Mouse (Mus musculus) heart, embryonic 11.5 days (tissue): ENCODE measurements around the gene Eya4. TPM values are rescaled to one million over a fixed set of nuclear protein-coding genes. Genes with fewer than 3 reads are reported as not detected.

Experiments used
- ATAC-seq: fragments of 200-750 bp; cut with Nextera tagmentation; replicated peaks from 2 replicates; pipeline ENCODE4 v1.8.0; 2017; ENCODE audit warnings: moderate library complexity; ENCODE audit not compliant: insufficient number of reproducible peaks, low FRiP score, low TSS enrichment
- H3K27ac ChIP-seq: fragments of 300-500 bp; sonication (generic); 2 replicates; pipeline ENCODE4 v1.5.1; 2014; ENCODE audit warnings: mild to moderate bottlenecking, low read depth, low read length
- H3K27me3 ChIP-seq: fragments of 300-500 bp; sonication (generic); 2 replicates; pipeline ENCODE4 v1.6.1; 2014; ENCODE audit warnings: mild to moderate bottlenecking, low read length, mixed read lengths; ENCODE audit not compliant: control insufficient read depth, insufficient read depth
- H3K36me3 ChIP-seq: fragments of 300-500 bp; sonication (generic); 2 replicates; pipeline ENCODE4 v1.6.1; 2014; ENCODE audit warnings: mild to moderate bottlenecking, low read length, moderate library complexity, mixed read lengths; ENCODE audit not compliant: control insufficient read depth, insufficient read depth
- H3K4me1 ChIP-seq: fragments of 300-500 bp; sonication (generic); 2 replicates; pipeline ENCODE4 v1.6.1; 2014; ENCODE audit warnings: low read length; ENCODE audit not compliant: control insufficient read depth, insufficient read depth
- H3K4me2 ChIP-seq: fragments of 300-500 bp; sonication (generic); 2 replicates; pipeline ENCODE4 v1.6.1; 2014; ENCODE audit warnings: mild to moderate bottlenecking, moderate library complexity
- H3K4me3 ChIP-seq: fragments of 300-500 bp; sonication (generic); 2 replicates; pipeline ENCODE4 v1.5.1; 2014; ENCODE audit warnings: low read depth, low read length
- H3K9ac ChIP-seq: fragments of 300-500 bp; sonication (generic); 2 replicates; pipeline ENCODE4 v1.6.1; 2014; ENCODE audit warnings: mild to moderate bottlenecking, low read depth, low read length, moderate library complexity
- H3K9me3 ChIP-seq: fragments of 300-500 bp; sonication (generic); replicated peaks from 2 replicates; pipeline ENCODE4 v1.6.1; 2016; ENCODE audit warnings: low read length; ENCODE audit not compliant: control insufficient read depth
- WGBS: fragments of 180-500 bp; shearing (Covaris S2); extraction: QIAGEN DNeasy Blood & Tissue Kit; methylation state at CpG from one replicate; pipeline ENCODE4 v1.1.7; 2014; ENCODE audit not compliant: insufficient replicate concordance; 5-methylcytosine and 5-hydroxymethylcytosine counted together
- polyA plus RNA-seq: library from polyadenylated mRNA; unstranded; fragments of >200 nt; fragmentation: Nextera tagmentation; extraction: Ambion mirVana; gene quantifications from 2 replicates; pipeline ENCODE4 v1.2.1, GENCODE M21; 2014

Gene Eya4
- polyA plus RNA-seq, 1 experiment from 2014 or later = 1.9 TPM

DNA sequence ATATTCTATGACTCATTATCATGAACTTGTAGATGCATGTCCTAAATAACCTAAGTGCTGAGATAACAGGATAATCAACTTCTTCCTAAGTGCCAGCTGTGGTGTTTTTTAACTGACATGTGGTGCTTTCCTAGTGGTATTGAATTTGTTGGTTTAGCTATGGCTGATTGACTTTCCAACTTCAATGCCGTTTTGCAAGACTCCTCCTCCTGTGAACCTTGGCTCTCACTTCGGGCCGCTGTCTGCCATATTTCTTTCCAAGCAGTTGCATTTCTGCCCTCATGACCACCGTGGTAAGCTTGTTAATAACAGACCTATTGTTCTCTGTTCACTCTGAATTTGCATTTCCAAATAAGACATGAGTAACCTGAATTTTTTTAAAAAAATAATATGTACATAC lies 98.4 kb downstream of the Eya4 start:
- Histone ChIP-seq H3K27ac (no peak overlapping the region), H3K9ac (no peak overlapping the region), H3K9me3 (no peaks in the 10 kb centered on the region), H3K4me1 (no peaks in the 10 kb centered on the region), H3K4me2 (no peak overlapping the region), H3K27me3 (no peaks in the 10 kb centered on the region), H3K36me3 (no peaks in the 10 kb centered on the region), H3K4me3 (no peak overlapping the region)
- WGBS = 80% methylated on average over 4 of the region's 4 CpGs
- no peak for ATAC-seq

- Histone ChIP-seq H3K4me2 (no peak overlapping the region), H3K4me1 (no peaks in the 10 kb centered on the region), H3K27me3 (no peaks in the 10 kb centered on the region), H3K36me3 (no peaks in the 10 kb centered on the region), H3K9ac (no peak overlapping the region), H3K9me3 (no peaks in the 10 kb centered on the region), H3K27ac (no peak overlapping the region), H3K4me3 (no peak overlapping the region)
- no peak for ATAC-seq
- WGBS = 81% methylated on average over 3 of the region's 3 CpGs
Observed at GRCm38 (mm10) chr10:23246485-23246884, 104.1 kb downstream of the Eya4 start.

- Histone ChIP-seq H3K27me3 (no peaks in the 10 kb centered on the region), H3K9ac (no peak overlapping the region), H3K27ac (no peak overlapping the region), H3K36me3 (no peaks in the 10 kb centered on the region), H3K4me2 (no peak overlapping the region), H3K4me1 (no peaks in the 10 kb centered on the region), H3K9me3 (no peaks in the 10 kb centered on the region), H3K4me3 (no peak overlapping the region)
- ATAC-seq = no peak
- WGBS = 58% methylated on average over 11 of the region's 11 CpGs
Observed at GRCm38 (mm10) chr10:23236918-23237317, 113.7 kb downstream of the Eya4 start.

DNA sequence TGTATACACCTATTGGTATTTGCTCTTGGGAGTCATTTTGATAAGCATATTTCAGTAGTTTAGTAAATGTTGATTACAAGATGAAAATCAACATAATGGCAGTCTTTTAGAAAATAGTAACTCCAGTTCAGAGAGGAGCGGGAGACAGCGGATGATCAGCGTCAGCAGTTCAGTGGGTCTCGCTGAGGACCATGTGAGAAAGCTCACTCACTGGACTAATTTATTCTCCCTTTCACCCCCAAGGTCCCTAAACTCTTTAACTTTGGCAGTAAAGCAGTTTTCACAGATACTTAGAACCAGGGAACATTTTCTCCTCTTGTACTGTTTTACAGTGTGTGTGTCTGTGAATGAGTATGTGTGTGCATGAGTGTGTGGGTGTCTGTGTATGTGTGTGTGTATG lies 115.2 kb downstream of the Eya4 start:
- no peaks in the 10 kb centered on the region for H3K36me3 ChIP-seq
- H3K27ac ChIP-seq = no peak overlapping the region
- WGBS = 88% methylated on average over 4 of the region's 4 CpGs
- no peak overlapping the region for H3K4me2 ChIP-seq
- no peak overlapping the region for H3K9ac ChIP-seq
- no peaks in the 10 kb centered on the region for H3K9me3 ChIP-seq
- no peak overlapping the region for H3K4me3 ChIP-seq
- ATAC-seq = no peak
- H3K27me3 ChIP-seq = no peaks in the 10 kb centered on the region
- H3K4me1 ChIP-seq = no peaks in the 10 kb centered on the region

DNA sequence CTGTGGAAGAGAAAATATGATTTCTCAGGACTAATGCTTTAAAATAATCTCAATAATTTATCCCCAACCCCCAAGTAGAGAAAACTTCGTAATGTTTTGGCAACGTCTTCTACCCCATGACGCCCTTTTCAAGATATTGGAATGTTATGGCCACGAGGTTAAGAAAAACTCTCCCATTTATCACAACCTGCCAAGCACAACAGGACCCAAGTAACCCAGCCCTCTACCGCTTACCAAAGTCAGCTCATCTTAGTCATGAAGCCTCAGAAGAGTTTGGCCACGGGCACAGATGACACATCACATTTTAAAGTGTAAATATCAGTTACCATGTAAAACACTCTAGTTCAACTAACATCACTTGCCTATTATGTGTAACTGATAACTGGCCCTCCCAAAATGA lies 117.2 kb downstream of the Eya4 start:
- no peaks in the 10 kb centered on the region for H3K27me3 ChIP-seq
- no peaks in the 10 kb centered on the region for H3K36me3 ChIP-seq
- no peak overlapping the region for H3K27ac ChIP-seq
- no peak overlapping the region for H3K4me3 ChIP-seq
- no peaks in the 10 kb centered on the region for H3K9me3 ChIP-seq
- H3K4me1 ChIP-seq = no peaks in the 10 kb centered on the region
- no peak overlapping the region for H3K4me2 ChIP-seq
- H3K9ac ChIP-seq = no peak overlapping the region
- WGBS = 66% methylated on average over 6 of the region's 6 CpGs
- ATAC-seq = no peak

DNA sequence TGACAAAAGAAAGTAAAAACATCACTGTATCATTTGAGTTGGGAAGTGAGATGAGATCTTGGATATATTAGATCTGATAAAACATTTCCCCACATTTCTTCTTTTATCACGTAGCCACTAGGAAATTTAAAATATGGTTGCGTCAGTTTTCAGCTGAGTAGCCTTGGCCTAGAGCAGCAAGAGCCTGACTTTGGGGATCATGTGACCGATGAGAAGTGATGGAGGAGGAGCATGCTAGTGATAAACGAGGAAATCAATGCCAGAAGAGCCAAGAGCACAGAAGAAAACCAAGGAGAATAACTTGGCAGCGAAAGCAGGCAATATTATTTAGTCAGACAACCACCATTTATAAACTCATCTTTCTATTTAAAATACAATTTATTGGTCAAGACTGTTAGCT lies 119.7 kb downstream of the Eya4 start:
- Histone ChIP-seq H3K27me3 (no peaks in the 10 kb centered on the region), H3K4me3 (no peak overlapping the region), H3K36me3 (no peaks in the 10 kb centered on the region), H3K9ac (no peak overlapping the region), H3K27ac (no peak overlapping the region), H3K9me3 (no peaks in the 10 kb centered on the region), H3K4me2 (no peak overlapping the region), H3K4me1 (no peaks in the 10 kb centered on the region)
- 73% methylated on average over 5 of the region's 5 CpGs for WGBS
- ATAC-seq = no peak

DNA sequence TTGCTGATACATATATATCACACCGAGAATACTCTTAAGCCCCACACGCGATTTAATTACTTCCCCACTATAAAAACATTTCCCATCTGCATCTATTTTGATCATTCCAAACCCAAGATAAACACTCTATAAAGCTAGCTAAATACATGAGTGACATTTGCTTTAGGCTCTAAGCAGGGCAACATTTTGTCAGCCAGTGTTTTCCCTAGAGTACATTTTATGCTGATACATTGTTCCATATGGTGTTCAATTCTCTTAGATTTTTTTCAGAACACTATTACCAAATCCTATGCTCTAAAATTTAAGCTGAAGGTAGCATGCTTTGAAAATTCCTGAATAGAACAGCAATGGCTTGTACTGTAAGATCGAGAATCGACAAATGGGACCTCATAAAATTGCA lies 127.2 kb downstream of the Eya4 start:
- no peaks in the 10 kb centered on the region for H3K36me3 ChIP-seq
- H3K4me2 ChIP-seq = no peak overlapping the region
- no peak overlapping the region for H3K4me3 ChIP-seq
- no peak overlapping the region for H3K27ac ChIP-seq
- H3K4me1 ChIP-seq = no peaks in the 10 kb centered on the region
- H3K9me3 ChIP-seq = no peaks in the 10 kb centered on the region
- 85% methylated on average over 5 of the region's 5 CpGs for WGBS
- no peaks in the 10 kb centered on the region for H3K27me3 ChIP-seq
- no peak for ATAC-seq
- H3K9ac ChIP-seq = no peak overlapping the region

DNA sequence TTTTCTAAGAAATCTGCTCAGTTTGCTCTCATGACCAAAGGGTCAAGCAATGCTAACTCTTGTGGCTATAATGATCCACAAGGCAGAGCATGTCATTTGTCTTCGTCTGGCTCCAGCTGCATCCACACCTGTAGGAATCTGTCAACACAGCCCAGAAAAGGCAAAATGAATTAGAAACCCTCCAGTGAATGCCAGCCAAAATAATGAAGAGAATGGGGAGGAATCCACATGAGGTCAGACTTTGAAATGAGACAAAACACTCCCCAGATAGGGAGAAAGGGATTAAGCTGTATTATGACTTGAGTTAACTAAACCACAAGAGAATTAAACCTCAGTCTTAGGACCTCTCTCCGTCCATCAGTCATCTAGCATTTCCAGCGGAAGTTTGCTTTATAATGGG lies 130.2 kb downstream of the Eya4 start:
- WGBS = 68% methylated on average over 3 of the region's 3 CpGs
- Histone ChIP-seq H3K4me3 (no peak overlapping the region), H3K9me3 (no peaks in the 10 kb centered on the region), H3K9ac (no peak overlapping the region), H3K27ac (no peak overlapping the region), H3K36me3 (no peaks in the 10 kb centered on the region), H3K4me1 (no peaks in the 10 kb centered on the region), H3K4me2 (no peak overlapping the region), H3K27me3 (no peaks in the 10 kb centered on the region)
- ATAC-seq = no peak

- no peak overlapping the region for H3K9ac ChIP-seq
- H3K27me3 ChIP-seq = no peaks in the 10 kb centered on the region
- no peaks in the 10 kb centered on the region for H3K36me3 ChIP-seq
- no peaks in the 10 kb centered on the region for H3K4me1 ChIP-seq
- WGBS = 68% methylated on average over 4 of the region's 4 CpGs
- no peak overlapping the region for H3K4me2 ChIP-seq
- no peak overlapping the region for H3K4me3 ChIP-seq
- ATAC-seq = no peak
- H3K27ac ChIP-seq = no peak overlapping the region
- no peaks in the 10 kb centered on the region for H3K9me3 ChIP-seq
Observed at GRCm38 (mm10) chr10:23216815-23217214, 133.8 kb downstream of the Eya4 start.
